Mouse (Mus musculus): ENCODE data around the gene Zfp704. TPM values are rescaled to one million over a fixed set of nuclear protein-coding genes. Genes with fewer than 3 reads are reported as not detected.

The Zfp704 gene
- polyA plus RNA-seq, 1 experiment from 2014 or later: 12.0 TPM

GRCm38 (mm10) chr3:9552332-9552731, 57.6 kb downstream of the Zfp704 start:
- ATAC-seq (ENCODE audit: insufficient number of reproducible peaks, insufficient read depth, low FRiP score, low TSS enrichment, low read depth): no peak

GRCm38 (mm10) chr3:9550930-9551329, 59.0 kb downstream of the Zfp704 start:
- H3K9me3 ChIP-seq: no peaks in the 10 kb centered on the region
- no peak for ATAC-seq (ENCODE audit: insufficient number of reproducible peaks, insufficient read depth, low FRiP score, low TSS enrichment, low read depth)
- no peak overlapping the region for H3K4me2 ChIP-seq
- 81% methylated on average over 1 of the region's 1 CpGs for WGBS
- no peak overlapping the region for H3K4me3 ChIP-seq (replicated peaks)
- H3K27me3 ChIP-seq: no peaks in the 10 kb centered on the region
- H3K9ac ChIP-seq (replicated peaks): no peak overlapping the region
- H3K36me3 ChIP-seq: no peaks in the 10 kb centered on the region
- no peak overlapping the region for H3K27ac ChIP-seq
- peaks cover 25% of the 10 kb centered on the region for H3K4me1 ChIP-seq (replicated peaks)

More at GRCm38 (mm10) chr3:9552332-9552731, 57.6 kb downstream of the Zfp704 start:
- H3K4me3 ChIP-seq (replicated peaks): no peak overlapping the region
- peaks cover 17% of the 10 kb centered on the region for H3K4me1 ChIP-seq (replicated peaks)
- no peak overlapping the region for H3K9ac ChIP-seq (replicated peaks)
- no peaks in the 10 kb centered on the region for H3K9me3 ChIP-seq
- WGBS: 69% methylated on average over 8 of the region's 8 CpGs
- H3K36me3 ChIP-seq: no peaks in the 10 kb centered on the region
- no peaks in the 10 kb centered on the region for H3K27me3 ChIP-seq
- no peak overlapping the region for H3K27ac ChIP-seq
- H3K4me2 ChIP-seq: no peak overlapping the region

- H3K9me3 ChIP-seq: no peaks in the 10 kb centered on the region
- H3K36me3 ChIP-seq: no peaks in the 10 kb centered on the region
- H3K4me2 ChIP-seq: no peak overlapping the region
- no peak for ATAC-seq (ENCODE audit: insufficient number of reproducible peaks, insufficient read depth, low FRiP score, low TSS enrichment, low read depth)
- WGBS: 89% methylated on average over 5 of the region's 5 CpGs
- H3K27me3 ChIP-seq: no peaks in the 10 kb centered on the region
- no peak overlapping the region for H3K9ac ChIP-seq (replicated peaks)
- no peak overlapping the region for H3K27ac ChIP-seq
- no peak overlapping the region for H3K4me3 ChIP-seq (replicated peaks)
- H3K4me1 ChIP-seq (replicated peaks): peaks cover 25% of the 10 kb centered on the region
Observed at GRCm38 (mm10) chr3:9549815-9550214, 60.1 kb downstream of the Zfp704 start.

DNA sequence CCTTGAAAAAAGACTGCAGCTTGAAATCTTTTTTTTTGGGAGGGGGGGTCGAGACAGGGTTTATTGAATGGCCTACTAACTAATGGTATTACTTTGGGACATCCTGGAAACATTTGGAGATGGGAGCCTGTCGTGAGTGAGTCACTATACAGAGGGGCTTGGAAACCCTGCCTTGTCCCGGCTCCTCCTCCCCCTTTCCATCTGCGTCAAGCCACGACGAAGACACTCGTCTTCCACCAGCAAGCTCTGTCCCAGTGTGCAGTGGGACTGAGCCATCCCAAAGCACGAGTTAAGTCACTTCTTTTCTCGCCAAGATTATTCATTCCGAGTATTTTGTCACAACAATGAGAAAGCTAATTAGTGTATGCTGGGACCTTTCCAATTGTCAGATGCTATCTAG, 61.7 kb downstream of the Zfp704 start:
- Histone ChIP-seq H3K4me2 (no peak overlapping the region), H3K27ac (no peak overlapping the region), H3K27me3 (no peaks in the 10 kb centered on the region), H3K4me1 (replicated peaks) (peaks cover 30% of the 10 kb centered on the region), H3K4me3 (replicated peaks) (no peak overlapping the region), H3K9me3 (no peaks in the 10 kb centered on the region), H3K36me3 (no peaks in the 10 kb centered on the region), H3K9ac (replicated peaks) (no peak overlapping the region)
- WGBS: 54% methylated on average over 10 of the region's 10 CpGs
- no peak for ATAC-seq (ENCODE audit: insufficient number of reproducible peaks, insufficient read depth, low FRiP score, low TSS enrichment, low read depth)

DNA sequence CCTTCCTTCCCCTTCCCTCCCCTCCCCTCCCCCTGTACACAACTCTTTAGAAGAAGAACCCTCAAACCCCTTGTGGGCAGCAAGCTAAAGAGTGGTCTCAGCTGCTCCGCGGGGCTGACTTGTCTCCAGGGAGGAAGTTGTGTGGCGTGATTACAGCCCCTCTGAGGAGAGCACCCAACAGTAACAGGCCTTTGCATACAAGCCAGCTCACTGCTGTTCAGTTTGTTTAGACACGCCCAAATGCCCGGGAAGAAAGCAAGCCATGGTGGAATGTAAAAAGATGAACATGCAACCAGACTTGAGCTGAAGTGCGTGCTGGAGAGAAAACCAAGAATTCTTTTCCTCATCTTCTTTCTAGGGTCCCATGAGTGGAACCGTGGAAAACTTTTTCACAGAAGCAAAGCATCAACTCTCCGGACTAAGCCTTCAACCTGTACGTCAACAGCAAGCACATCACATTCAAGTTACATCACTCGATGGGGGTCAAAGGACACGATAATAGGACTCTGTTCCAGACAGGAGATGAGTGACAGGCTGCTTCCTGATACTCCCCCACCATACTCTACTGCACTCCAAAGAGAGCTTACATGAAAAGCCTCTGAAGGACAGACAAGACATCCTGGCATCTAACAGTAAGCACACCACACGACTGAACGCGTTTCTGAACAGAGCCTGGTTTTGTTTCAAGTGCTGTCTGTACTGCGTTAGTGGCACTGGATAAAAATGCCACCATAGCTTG, 62.8 kb downstream of the Zfp704 start:
- ATAC-seq (ENCODE audit: insufficient number of reproducible peaks, insufficient read depth, low FRiP score, low TSS enrichment, low read depth): no peak; the same call in 1 of the 2 replicates
- no peak overlapping the region for H3K4me2 ChIP-seq
- 43% methylated on average over 15 of the region's 15 CpGs for WGBS

GRCm38 (mm10) chr3:9544421-9544820, 65.5 kb downstream of the Zfp704 start:
- Histone ChIP-seq H3K4me3 (replicated peaks) (no peak overlapping the region), H3K4me2 (no peak overlapping the region), H3K9me3 (no peaks in the 10 kb centered on the region), H3K27ac (no peak overlapping the region), H3K4me1 (replicated peaks) (peaks cover 28% of the 10 kb centered on the region), H3K27me3 (no peaks in the 10 kb centered on the region), H3K9ac (replicated peaks) (no peak overlapping the region), H3K36me3 (no peaks in the 10 kb centered on the region)
- WGBS: 91% methylated on average over 2 of the region's 2 CpGs
- ATAC-seq (ENCODE audit: insufficient number of reproducible peaks, insufficient read depth, low FRiP score, low TSS enrichment, low read depth): no peak

More for the DNA sequence above, 62.8 kb downstream of the Zfp704 start:
- no peaks in the 10 kb centered on the region for H3K36me3 ChIP-seq
- H3K27ac ChIP-seq: no peak overlapping the region
- no peak overlapping the region for H3K4me3 ChIP-seq (replicated peaks)
- no peaks in the 10 kb centered on the region for H3K27me3 ChIP-seq
- no peak overlapping the region for H3K9ac ChIP-seq (replicated peaks)
- peaks cover 35% of the 10 kb centered on the region for H3K4me1 ChIP-seq (replicated peaks)
- H3K9me3 ChIP-seq: no peaks in the 10 kb centered on the region

GRCm38 (mm10) chr3:9543916-9544315, 66.0 kb downstream of the Zfp704 start:
- Histone ChIP-seq H3K4me2 (no peak overlapping the region), H3K4me1 (replicated peaks) (peaks cover 28% of the 10 kb centered on the region), H3K36me3 (no peaks in the 10 kb centered on the region), H3K27me3 (no peaks in the 10 kb centered on the region), H3K27ac (no peak overlapping the region), H3K4me3 (replicated peaks) (no peak overlapping the region), H3K9me3 (no peaks in the 10 kb centered on the region), H3K9ac (replicated peaks) (no peak overlapping the region)
- 89% methylated on average over 5 of the region's 5 CpGs for WGBS
- ATAC-seq (ENCODE audit: insufficient number of reproducible peaks, insufficient read depth, low FRiP score, low TSS enrichment, low read depth): no peak

- Histone ChIP-seq H3K27me3 (no peaks in the 10 kb centered on the region), H3K9ac (replicated peaks) (no peak overlapping the region), H3K27ac (no peak overlapping the region), H3K4me2 (no peak overlapping the region), H3K4me3 (replicated peaks) (no peak overlapping the region), H3K4me1 (replicated peaks) (peaks cover 28% of the 10 kb centered on the region), H3K36me3 (no peaks in the 10 kb centered on the region), H3K9me3 (no peaks in the 10 kb centered on the region)
- 63% methylated on average over 4 of the region's 4 CpGs for WGBS
- ATAC-seq (ENCODE audit: insufficient number of reproducible peaks, insufficient read depth, low FRiP score, low TSS enrichment, low read depth): no peak
Observed at GRCm38 (mm10) chr3:9543463-9543862, 66.4 kb downstream of the Zfp704 start.

- WGBS: 92% methylated on average over 14 of the region's 14 CpGs
- H3K9me3 ChIP-seq: no peaks in the 10 kb centered on the region
- no peak overlapping the region for H3K4me2 ChIP-seq
- no peaks in the 10 kb centered on the region for H3K27me3 ChIP-seq
- peaks cover 14% of the 10 kb centered on the region for H3K4me1 ChIP-seq (replicated peaks)
- H3K4me3 ChIP-seq (replicated peaks): no peak overlapping the region
- H3K27ac ChIP-seq: no peak overlapping the region
- no peak for ATAC-seq (ENCODE audit: insufficient number of reproducible peaks, insufficient read depth, low FRiP score, low TSS enrichment, low read depth)
- no peak overlapping the region for H3K9ac ChIP-seq (replicated peaks)
- no peaks in the 10 kb centered on the region for H3K36me3 ChIP-seq
Observed at GRCm38 (mm10) chr3:9541561-9541960, 68.3 kb downstream of the Zfp704 start.

DNA sequence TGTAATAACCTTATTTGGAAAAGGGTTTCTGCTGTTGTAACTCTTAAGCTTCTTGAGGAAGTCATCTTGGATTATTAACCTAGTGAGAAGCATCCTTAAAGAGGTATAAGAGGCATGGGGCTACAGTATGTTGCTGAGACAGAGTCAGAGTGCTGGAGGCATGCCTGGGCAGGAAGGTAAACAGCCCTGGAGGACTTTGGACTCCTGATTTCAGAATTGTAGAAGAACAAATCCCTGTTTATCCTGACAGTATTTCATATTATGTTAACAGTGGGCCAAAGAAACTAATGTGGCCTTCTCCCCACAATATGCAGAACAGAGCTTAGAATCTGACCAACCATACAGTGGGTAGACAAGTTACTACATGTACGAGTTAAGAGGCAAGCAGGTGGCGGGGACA, 71.4 kb downstream of the Zfp704 start:
- Histone ChIP-seq H3K27me3 (no peaks in the 10 kb centered on the region), H3K4me3 (replicated peaks) (no peak overlapping the region), H3K27ac (no peak overlapping the region), H3K9ac (replicated peaks) (no peak overlapping the region), H3K4me2 (no peak overlapping the region), H3K4me1 (replicated peaks) (peaks cover 11% of the 10 kb centered on the region), H3K36me3 (no peaks in the 10 kb centered on the region), H3K9me3 (no peaks in the 10 kb centered on the region)
- WGBS: 83% methylated on average over 2 of the region's 2 CpGs
- no peak for ATAC-seq (ENCODE audit: insufficient number of reproducible peaks, insufficient read depth, low FRiP score, low TSS enrichment, low read depth)

- Histone ChIP-seq H3K9ac (replicated peaks) (no peak overlapping the region), H3K27me3 (no peaks in the 10 kb centered on the region), H3K36me3 (no peaks in the 10 kb centered on the region), H3K4me2 (no peak overlapping the region), H3K27ac (no peak overlapping the region), H3K4me1 (replicated peaks) (peaks cover 5% of the 10 kb centered on the region), H3K4me3 (replicated peaks) (no peak overlapping the region), H3K9me3 (no peaks in the 10 kb centered on the region)
- no peak for ATAC-seq (ENCODE audit: insufficient number of reproducible peaks, insufficient read depth, low FRiP score, low TSS enrichment, low read depth)
- 76% methylated on average over 7 of the region's 7 CpGs for WGBS
Observed at GRCm38 (mm10) chr3:9537889-9538288, 72.0 kb downstream of the Zfp704 start.

Data from limb, embryonic 12.5 days (tissue).